Mouse (Mus musculus): ENCODE results near the gene Ywhag.

GRCm38 (mm10) chr5:135971876-135972275, 37.5 kb upstream of the Ywhag start:
- TF ChIP-seq POLR2A (IDR thresholded peaks at IDR 0.05; ENCODE audit: control insufficient read depth, extremely low read depth, insufficient read depth, low read length, poor library complexity): no peak
- no peak for TF ChIP-seq CTCF (IDR thresholded peaks at IDR 0.05; ENCODE audit: borderline replicate concordance, control insufficient read depth, extremely low read depth, insufficient read depth, low read length, poor library complexity)
